Mouse (Mus musculus): ENCODE data around the gene Jag2. TPM values are rescaled to one million over a fixed set of nuclear protein-coding genes. Genes with fewer than 3 reads are reported as not detected.

The Jag2 gene
- polyA plus RNA-seq, 1 experiment from 2014 or later = 13.1 TPM

DNA sequence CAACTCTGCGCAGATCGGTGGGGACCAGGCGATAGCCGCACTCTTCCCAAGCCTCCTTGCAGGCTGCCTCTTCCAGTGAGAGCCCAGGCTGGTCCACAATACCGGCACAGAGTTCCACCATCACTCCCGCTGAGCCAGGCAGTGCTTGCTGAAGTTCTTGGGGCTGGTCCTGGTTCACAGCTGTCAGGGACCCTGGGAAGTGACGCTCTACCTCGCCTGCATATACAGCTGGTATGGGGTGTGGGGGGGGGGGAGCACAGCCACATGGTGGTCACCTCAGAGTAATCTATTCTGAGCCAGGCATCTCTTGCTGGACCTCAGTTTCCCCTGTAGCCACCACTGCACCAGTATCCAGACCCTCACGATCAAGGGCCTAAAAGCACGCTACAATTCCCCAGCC lies 8.8 kb upstream of the Jag2 start:
- 0 out of 2 replicates have a peak overlapping the region, but pooled peaks have one; percentile 28 for H3K27ac ChIP-seq (replicated peaks; ENCODE audit: low read depth, low read length)

DNA sequence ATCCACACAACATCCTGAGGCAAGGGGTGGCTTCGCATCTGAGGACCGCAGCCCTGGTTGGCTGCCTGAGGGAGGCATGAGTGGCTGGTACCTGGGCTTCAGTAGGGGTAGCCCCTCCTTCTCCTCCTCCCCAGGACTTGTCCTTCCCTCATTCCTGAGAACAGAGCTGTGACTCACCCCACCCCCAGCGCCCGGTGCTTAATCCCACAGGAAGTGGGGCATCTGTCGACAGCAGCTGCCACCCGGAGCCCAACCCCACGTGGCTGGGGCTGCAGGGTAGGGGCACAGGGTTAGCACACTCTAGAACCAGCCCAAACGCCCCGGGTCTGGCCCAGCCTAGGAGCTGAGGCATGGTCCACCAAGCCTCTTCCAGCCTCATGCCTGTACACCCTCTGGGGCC lies 8.3 kb upstream of the Jag2 start:
- ATAC-seq (ENCODE audit: low read depth) = peak; percentile 28
- Histone ChIP-seq H3K9me3 (ENCODE audit: control insufficient read depth, low read length) (no peaks in the 10 kb centered on the region), H3K4me3 (ENCODE audit: low read depth, low read length) (no peak overlapping the region), H3K27ac (replicated peaks; ENCODE audit: low read depth, low read length) (no peak overlapping the region), H3K27me3 (replicated peaks; ENCODE audit: control insufficient read depth, insufficient read depth, low read length) (no peaks in the 10 kb centered on the region), H3K9ac (ENCODE audit: low read depth, low read length) (no peak overlapping the region), H3K4me2 (ENCODE audit: low read depth, low read length) (no peak overlapping the region), H3K4me1 (ENCODE audit: control insufficient read depth, insufficient read depth, low read length) (peaks cover 19% of the 10 kb centered on the region), H3K36me3 (ENCODE audit: control insufficient read depth, insufficient read depth, low read length) (no peaks in the 10 kb centered on the region)
- 30% methylated on average over 2 of the region's 9 CpGs for WGBS
- DNase-seq (ENCODE audit: low spot score) = peak; percentile 64

More for the DNA sequence above, 8.8 kb upstream of the Jag2 start:
- no peak for DNase-seq (ENCODE audit: low spot score)
- Histone ChIP-seq H3K27me3 (replicated peaks; ENCODE audit: control insufficient read depth, insufficient read depth, low read length) (no peaks in the 10 kb centered on the region), H3K9me3 (ENCODE audit: control insufficient read depth, low read length) (no peaks in the 10 kb centered on the region), H3K36me3 (ENCODE audit: control insufficient read depth, insufficient read depth, low read length) (no peaks in the 10 kb centered on the region), H3K4me1 (ENCODE audit: control insufficient read depth, insufficient read depth, low read length) (peaks cover 19% of the 10 kb centered on the region), H3K9ac (ENCODE audit: low read depth, low read length) (no peak overlapping the region), H3K4me2 (ENCODE audit: low read depth, low read length) (no peak overlapping the region), H3K4me3 (ENCODE audit: low read depth, low read length) (no peak overlapping the region)
- ATAC-seq (ENCODE audit: low read depth) = no peak
- WGBS = 64% methylated on average over 10 of the region's 10 CpGs

DNA sequence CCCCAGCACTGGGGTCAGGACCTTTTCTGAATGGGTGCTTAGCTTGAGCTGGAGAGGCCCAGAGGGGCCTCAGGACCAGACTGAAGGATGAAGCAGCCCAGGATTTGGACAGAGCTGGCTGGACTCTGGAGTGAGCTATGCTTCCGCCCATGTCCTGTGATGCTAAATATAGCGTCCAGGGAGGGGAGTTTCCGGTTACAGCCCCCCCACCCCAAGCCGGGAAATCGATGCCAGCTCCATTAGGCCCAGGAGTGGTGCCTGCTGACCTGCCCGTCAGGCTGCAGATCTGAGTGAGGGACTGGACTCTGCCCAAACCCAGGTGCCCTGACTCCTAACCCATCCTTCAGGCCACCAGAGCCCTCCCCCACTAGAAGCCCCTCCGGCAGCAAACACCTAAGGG lies 3.1 kb upstream of the Jag2 start:
- no peak overlapping the region for H3K4me2 ChIP-seq (ENCODE audit: low read depth, low read length)
- H3K9ac ChIP-seq (ENCODE audit: low read depth, low read length) = peak overlapping the region; percentile 23; the same call in 1 of the 2 replicates
- peaks cover 38% of the 10 kb centered on the region for H3K27me3 ChIP-seq (replicated peaks; ENCODE audit: control insufficient read depth, insufficient read depth, low read length)
- H3K4me3 ChIP-seq (ENCODE audit: low read depth, low read length) = no peak overlapping the region
- no peaks in the 10 kb centered on the region for H3K9me3 ChIP-seq (ENCODE audit: control insufficient read depth, low read length)
- WGBS = 13% methylated on average over 7 of the region's 7 CpGs
- ATAC-seq (ENCODE audit: low read depth) (no peak), DNase-seq (ENCODE audit: low spot score) (no peak)
- H3K4me1 ChIP-seq (ENCODE audit: control insufficient read depth, insufficient read depth, low read length) = peaks cover 7% of the 10 kb centered on the region; the same call in 1 of the 2 replicates
- no peak overlapping the region for H3K27ac ChIP-seq (replicated peaks; ENCODE audit: low read depth, low read length)
- H3K36me3 ChIP-seq (ENCODE audit: control insufficient read depth, insufficient read depth, low read length) = no peaks in the 10 kb centered on the region

DNA sequence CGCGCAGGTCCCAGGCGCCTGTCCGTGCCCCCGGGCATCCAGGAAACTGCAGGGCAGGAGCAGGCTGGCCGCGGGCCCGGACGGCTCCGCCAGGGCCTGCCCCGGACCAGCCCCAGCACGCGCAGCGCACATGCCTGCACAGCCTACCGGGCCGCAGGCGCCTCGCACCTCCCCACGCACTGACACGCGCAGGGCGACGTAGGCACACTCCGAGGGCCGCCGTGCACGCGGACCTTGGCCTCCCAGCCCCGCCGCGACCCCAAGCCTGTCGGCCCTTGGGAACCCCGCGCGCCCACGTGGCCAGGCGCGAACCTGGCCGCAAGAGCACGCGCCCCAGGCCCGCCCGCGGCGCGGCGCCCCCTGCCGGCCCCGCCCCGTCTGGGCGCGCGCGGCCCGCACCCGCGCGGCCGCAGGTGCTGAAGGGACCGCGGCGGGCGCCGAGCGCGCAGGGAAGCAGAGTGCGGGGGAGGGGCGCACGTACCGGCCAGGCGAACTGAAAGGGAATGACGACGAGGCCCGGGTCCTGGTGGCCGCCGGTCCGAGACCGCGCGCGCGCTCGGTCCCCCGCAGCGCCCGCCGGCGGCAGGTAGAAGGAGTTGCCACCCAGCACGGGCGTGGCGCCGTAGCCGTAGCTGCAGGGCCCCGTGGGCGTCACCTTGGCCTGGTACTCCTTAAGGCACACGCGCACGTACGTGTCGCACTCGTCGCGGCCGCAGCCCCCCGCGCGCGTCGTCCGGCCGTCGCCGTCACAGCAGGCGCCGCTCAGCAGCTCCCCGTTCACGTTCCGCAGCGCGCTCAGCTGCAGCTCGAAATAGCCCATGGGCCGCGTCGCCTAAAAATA lies 955 bp downstream of the Jag2 start:
- Histone ChIP-seq H3K4me3 (ENCODE audit: low read depth, low read length) (peak overlapping the region; percentile 58), H3K4me1 (ENCODE audit: control insufficient read depth, insufficient read depth, low read length) (peaks cover 7% of the 10 kb centered on the region; the same call in 1 of the 2 replicates), H3K9ac (ENCODE audit: low read depth, low read length) (peak overlapping the region; percentile 66), H3K27me3 (replicated peaks; ENCODE audit: control insufficient read depth, insufficient read depth, low read length) (peaks cover 49% of the 10 kb centered on the region), H3K36me3 (ENCODE audit: control insufficient read depth, insufficient read depth, low read length) (no peaks in the 10 kb centered on the region), H3K27ac (replicated peaks; ENCODE audit: low read depth, low read length) (peak overlapping the region; percentile 71), H3K4me2 (ENCODE audit: low read depth, low read length) (peak overlapping the region; percentile 93), H3K9me3 (ENCODE audit: control insufficient read depth, low read length) (no peaks in the 10 kb centered on the region)
- DNase-seq (ENCODE audit: low spot score) (peak; percentile 33), ATAC-seq (ENCODE audit: low read depth) (peak; percentile 23)
- under 1% methylated on average over 45 of the region's 124 CpGs for WGBS

DNA sequence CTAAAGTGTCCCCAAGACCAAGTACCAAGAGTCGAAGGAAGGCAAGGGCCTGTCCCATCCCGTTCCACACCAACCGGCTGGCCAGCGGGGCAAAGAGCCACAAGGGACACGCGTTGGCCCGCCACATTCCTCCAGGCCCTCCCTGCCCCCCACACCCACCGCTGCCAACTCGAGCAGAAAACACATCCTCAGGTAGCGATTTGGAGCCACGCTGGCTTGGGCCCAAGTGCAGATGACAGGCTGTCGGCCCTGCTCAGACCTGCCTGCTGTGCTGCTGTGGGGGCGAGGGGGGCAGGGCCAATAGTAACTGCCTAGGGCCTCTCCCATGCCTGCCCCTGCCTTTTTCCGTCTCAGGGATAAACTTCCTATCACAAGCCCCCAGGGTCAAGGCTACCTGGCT lies 2.3 kb downstream of the Jag2 start:
- Histone ChIP-seq H3K27me3 (replicated peaks; ENCODE audit: control insufficient read depth, insufficient read depth, low read length) (peaks cover 49% of the 10 kb centered on the region), H3K4me1 (ENCODE audit: control insufficient read depth, insufficient read depth, low read length) (peaks cover 4% of the 10 kb centered on the region; the same call in 1 of the 2 replicates), H3K9ac (ENCODE audit: low read depth, low read length) (no peak overlapping the region), H3K4me3 (ENCODE audit: low read depth, low read length) (peak overlapping the region; percentile 58), H3K27ac (replicated peaks; ENCODE audit: low read depth, low read length) (no peak overlapping the region), H3K36me3 (ENCODE audit: control insufficient read depth, insufficient read depth, low read length) (no peaks in the 10 kb centered on the region), H3K9me3 (ENCODE audit: control insufficient read depth, low read length) (no peaks in the 10 kb centered on the region), H3K4me2 (ENCODE audit: low read depth, low read length) (peak overlapping the region; percentile 93)
- 0 out of 2 replicates have a peak, but pooled peaks have one; percentile 12 for ATAC-seq (ENCODE audit: low read depth)
- WGBS = 55% methylated on average over 14 of the region's 14 CpGs
- peak; percentile 75 for DNase-seq (ENCODE audit: low spot score)

DNA sequence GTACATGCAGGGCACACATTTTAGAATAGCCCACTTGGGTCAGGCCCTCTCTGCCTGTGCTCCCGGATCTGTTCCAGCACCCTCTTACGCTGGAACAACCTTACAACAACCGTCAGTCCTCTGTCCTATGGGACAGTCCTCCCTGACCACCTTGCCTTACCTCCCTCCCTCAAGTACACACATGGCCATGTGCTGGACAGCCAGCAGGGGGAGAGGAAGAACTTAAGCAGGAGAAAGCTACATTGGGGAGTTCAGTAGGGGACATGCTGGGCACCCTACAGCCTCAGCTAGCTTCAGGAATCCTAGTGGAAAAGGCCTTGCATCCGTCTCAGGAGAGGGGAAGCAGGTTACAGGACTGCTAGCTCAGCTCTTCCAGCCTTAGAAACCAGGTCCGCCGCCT lies 3.6 kb downstream of the Jag2 start:
- H3K9ac ChIP-seq (ENCODE audit: low read depth, low read length) = no peak overlapping the region
- H3K36me3 ChIP-seq (ENCODE audit: control insufficient read depth, insufficient read depth, low read length) = no peaks in the 10 kb centered on the region
- H3K4me2 ChIP-seq (ENCODE audit: low read depth, low read length) = no peak overlapping the region
- ATAC-seq (ENCODE audit: low read depth) (no peak), DNase-seq (ENCODE audit: low spot score) (no peak)
- peaks cover 40% of the 10 kb centered on the region for H3K27me3 ChIP-seq (replicated peaks; ENCODE audit: control insufficient read depth, insufficient read depth, low read length)
- H3K27ac ChIP-seq (replicated peaks; ENCODE audit: low read depth, low read length) = no peak overlapping the region
- H3K4me1 ChIP-seq (ENCODE audit: control insufficient read depth, insufficient read depth, low read length) = peaks cover 4% of the 10 kb centered on the region; the same call in 1 of the 2 replicates
- no peaks in the 10 kb centered on the region for H3K9me3 ChIP-seq (ENCODE audit: control insufficient read depth, low read length)
- WGBS = 82% methylated on average over 6 of the region's 6 CpGs
- no peak overlapping the region for H3K4me3 ChIP-seq (ENCODE audit: low read depth, low read length)

DNA sequence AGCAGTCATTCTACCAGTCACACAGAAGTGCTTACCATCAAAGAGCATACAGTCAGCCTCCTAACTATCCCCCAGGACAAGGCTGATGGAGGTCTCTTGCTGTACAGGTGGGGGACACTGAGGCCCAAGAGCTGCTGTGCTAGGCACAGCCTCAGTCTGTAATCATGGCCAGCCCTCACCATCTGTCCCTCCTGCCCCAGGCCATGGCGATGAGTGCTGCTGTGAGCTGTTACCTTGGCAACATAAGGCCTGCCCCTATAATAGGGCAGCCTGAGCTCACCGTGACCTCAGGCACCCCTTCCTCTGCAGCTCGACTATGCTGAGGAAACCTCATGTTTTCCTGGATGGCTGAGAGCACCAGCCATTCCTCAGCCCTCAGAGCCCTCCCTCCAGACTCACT lies 7.0 kb downstream of the Jag2 start:
- no peak for DNase-seq (ENCODE audit: low spot score)
- no peak overlapping the region for H3K4me2 ChIP-seq (ENCODE audit: low read depth, low read length)

DNA sequence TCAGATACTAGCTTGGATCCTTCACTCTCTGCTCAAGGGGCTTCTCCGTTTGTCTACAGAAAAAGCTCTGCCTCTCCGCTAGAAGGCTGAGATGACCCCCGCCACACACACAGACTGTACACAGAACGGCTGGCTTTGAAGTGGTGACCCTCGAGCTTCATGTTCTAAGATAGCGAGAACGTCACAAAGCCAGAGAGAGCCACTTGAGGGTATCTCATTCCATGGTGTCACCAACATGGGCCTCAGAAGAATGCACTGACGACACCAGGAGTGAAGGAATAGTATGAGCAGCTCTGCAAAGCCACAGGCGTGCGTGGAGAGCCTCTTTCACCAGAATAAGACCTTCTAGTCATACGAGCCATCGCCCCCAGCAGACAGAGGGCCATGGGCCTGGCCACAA lies 8.1 kb downstream of the Jag2 start:
- H3K4me2 ChIP-seq (ENCODE audit: low read depth, low read length) = no peak overlapping the region
- H3K4me3 ChIP-seq (ENCODE audit: low read depth, low read length) = no peak overlapping the region
- H3K36me3 ChIP-seq (ENCODE audit: control insufficient read depth, insufficient read depth, low read length) = no peaks in the 10 kb centered on the region
- H3K4me1 ChIP-seq (ENCODE audit: control insufficient read depth, insufficient read depth, low read length) = no peaks in the 10 kb centered on the region
- H3K27me3 ChIP-seq (replicated peaks; ENCODE audit: control insufficient read depth, insufficient read depth, low read length) = peaks cover under 1% of the 10 kb centered on the region; the same call in 1 of the 2 replicates
- no peak for ATAC-seq (ENCODE audit: low read depth)
- no peak for DNase-seq (ENCODE audit: low spot score)
- H3K27ac ChIP-seq (replicated peaks; ENCODE audit: low read depth, low read length) = no peak overlapping the region
- no peak overlapping the region for H3K9ac ChIP-seq (ENCODE audit: low read depth, low read length)
- no peaks in the 10 kb centered on the region for H3K9me3 ChIP-seq (ENCODE audit: control insufficient read depth, low read length)
- WGBS = 77% methylated on average over 12 of the region's 12 CpGs

More for the DNA sequence above, 7.0 kb downstream of the Jag2 start:
- Histone ChIP-seq H3K9ac (ENCODE audit: low read depth, low read length) (no peak overlapping the region), H3K36me3 (ENCODE audit: control insufficient read depth, insufficient read depth, low read length) (no peaks in the 10 kb centered on the region), H3K4me1 (ENCODE audit: control insufficient read depth, insufficient read depth, low read length) (no peaks in the 10 kb centered on the region), H3K27me3 (replicated peaks; ENCODE audit: control insufficient read depth, insufficient read depth, low read length) (peaks cover 10% of the 10 kb centered on the region), H3K27ac (replicated peaks; ENCODE audit: low read depth, low read length) (no peak overlapping the region), H3K9me3 (ENCODE audit: control insufficient read depth, low read length) (no peaks in the 10 kb centered on the region), H3K4me3 (ENCODE audit: low read depth, low read length) (no peak overlapping the region)
- WGBS = 17% methylated on average over 3 of the region's 3 CpGs
- ATAC-seq (ENCODE audit: low read depth) = no peak; the same call in 1 of the 2 replicates
